Mouse (Mus musculus) kidney, adult 8-10 months (tissue): ENCODE measurements at regions not wholly inside any gene's neighbourhood (a gene's known extent, or its start where the extent isn't known, plus 50 kb on each side); places are given as distances from the start of the nearest gene placed in this dataset.

Experiments
- DNase-seq, 2 experiments: peaks; one replicate each; pipeline ENCODE4 v3.0.0; 2022

GRCm38 (mm10) chr7:36945024-36945815 is 247.3 kb downstream of the Tshz3 start:
- DNase-seq: no peak

GRCm38 (mm10) chr7:36949511-36949910 is 251.6 kb downstream of the Tshz3 start:
- DNase-seq: no peak

- no peak for DNase-seq
Measured at GRCm38 (mm10) chr7:36955376-36955775, 257.5 kb downstream of the Tshz3 start.

GRCm38 (mm10) chr7:36958255-36958654 is 260.3 kb downstream of the Tshz3 start:
- DNase-seq: no peak

- no peak for DNase-seq
Measured at GRCm38 (mm10) chr7:36971772-36972171, 273.9 kb downstream of the Tshz3 start.

GRCm38 (mm10) chr7:36973654-36974320 is 275.9 kb downstream of the Tshz3 start:
- no peak for DNase-seq

- DNase-seq: peak in 1 of 2 experiments; percentile 9
Measured at GRCm38 (mm10) chr7:36974573-36974972, 276.7 kb downstream of the Tshz3 start.

- DNase-seq: no peak
Measured at GRCm38 (mm10) chr7:36975475-36975874, 277.6 kb downstream of the Tshz3 start.

- no peak for DNase-seq
Measured at GRCm38 (mm10) chr7:36977819-36978218, 279.9 kb downstream of the Tshz3 start.

- DNase-seq: no peak
Measured at GRCm38 (mm10) chr7:36989380-36989779, 291.5 kb downstream of the Tshz3 start.

- no peak for DNase-seq
Measured at GRCm38 (mm10) chr7:37004601-37005000, 306.7 kb downstream of the Tshz3 start.

- no peak for DNase-seq
Measured at GRCm38 (mm10) chr7:37005701-37006100, 307.8 kb downstream of the Tshz3 start.

- DNase-seq: no peak
Measured at GRCm38 (mm10) chr7:37006921-37007320, 309.0 kb downstream of the Tshz3 start.

- DNase-seq: peak; percentile 21 to 31
Measured at GRCm38 (mm10) chr7:37011180-37011754, 313.3 kb downstream of the Tshz3 start.

GRCm38 (mm10) chr7:37020078-37020477 is 322.2 kb downstream of the Tshz3 start:
- no peak for DNase-seq

GRCm38 (mm10) chr7:37024501-37025025 is 326.6 kb downstream of the Tshz3 start:
- no peak for DNase-seq

GRCm38 (mm10) chr7:37064582-37065458 is 366.9 kb downstream of the Tshz3 start:
- DNase-seq: no peak

GRCm38 (mm10) chr7:37077698-37078097 is 379.8 kb downstream of the Tshz3 start:
- DNase-seq: no peak

- DNase-seq: no peak
Measured at GRCm38 (mm10) chr7:37078140-37078539, 380.2 kb downstream of the Tshz3 start.

- no peak for DNase-seq
Measured at GRCm38 (mm10) chr7:37089726-37090125, 391.8 kb downstream of the Tshz3 start.

- DNase-seq: no peak
Measured at GRCm38 (mm10) chr7:37092572-37092971, 394.7 kb downstream of the Tshz3 start.

GRCm38 (mm10) chr7:37093721-37094120 is 395.8 kb downstream of the Tshz3 start:
- DNase-seq: no peak

- DNase-seq: no peak
Measured at GRCm38 (mm10) chr7:37095839-37096238, 397.9 kb downstream of the Tshz3 start.
